In the genomic region with DNA sequence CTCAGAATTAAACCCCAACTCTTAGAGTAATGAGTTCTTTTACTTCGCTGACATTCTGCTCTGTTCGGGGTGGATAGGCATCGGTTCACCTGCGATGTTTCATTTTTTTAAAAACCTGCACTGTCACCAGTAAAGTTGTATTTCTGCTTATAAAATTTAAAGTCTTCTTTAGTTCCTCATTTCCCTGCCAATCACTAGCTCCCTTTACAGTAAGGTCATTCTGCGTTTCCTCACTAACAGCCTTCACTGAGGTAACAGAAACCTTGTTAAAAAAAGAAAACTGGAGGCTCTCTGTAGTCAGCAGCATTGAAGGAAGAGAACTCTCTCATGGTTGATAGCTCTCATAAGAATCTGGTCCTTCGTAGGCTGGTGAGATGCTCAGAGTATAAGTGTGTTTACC, we compare ENCODE assay signal across 21 mouse cellular contexts.
DNase-seq lines count a peak whose midpoint lies in the region; ATAC-seq and TF ChIP-seq lines count a peak whose summit lies in the region.
"Had no signal": no experiment of that assay in that cellular context is flagged by ENCODE, and none has a peak within 500 bp of the region (broad histone marks: within the 10 kb centered on the region; RNA-seq: fewer than 3 reads in every experiment).

No protein-coding gene starts in this region.

- ATAC-seq in frontal cortex, adult (ENCODE audit: low TSS enrichment), result peak; percentile 23; the same call in 1 of the 2 replicates
- ATAC-seq in megakaryocyte progenitor cell, adult 5-6 weeks (replicated peaks; ENCODE audit: poor library complexity), result peak; percentile 80
- ATAC-seq in CD4-positive, CD25-positive, alpha-beta regulatory T cell, adult 4 months, result no peak
- ATAC-seq: forebrain, embryonic 13.5 days; forebrain, postnatal 0 days; intestine, embryonic 15.5 days had no signal

- no peak for TF ChIP-seq CTCF in embryonic fibroblast, embryonic 13.5 days (IDR thresholded peaks at IDR 0.05; ENCODE audit: borderline replicate concordance, insufficient read depth, low read length)

- H3K4me1 ChIP-seq in embryonic fibroblast, embryonic 13.5 days (ENCODE audit: control insufficient read depth, insufficient read depth, low read length), result peaks cover 7% of the 10 kb centered on the region
- H3K4me1 ChIP-seq: embryonic facial prominence, embryonic 13.5 days; forebrain, embryonic 13.5 days; heart, embryonic 15.5 days; hindbrain, embryonic 10.5 days; intestine, embryonic 15.5 days had no signal

- no peak for TF ChIP-seq POLR2A in embryonic fibroblast, embryonic 13.5 days (IDR thresholded peaks at IDR 0.05; ENCODE audit: low read depth, low read length)

- DNase-seq in frontal cortex, adult 2 months (ENCODE audit: extremely low spot score in 1 of 2, low spot score in 1 of 2), result no peak
- DNase-seq in natural killer cell, adult 2 months (ENCODE audit: low spot score in 2 of 2), result no peak
- no peak for DNase-seq in testis, postnatal 14 days (ENCODE audit: low spot score)
- DNase-seq: adrenal gland, postnatal 10 days; cerebellum, adult 11 months; cerebellum, adult 9-10 months; cerebellum, postnatal 25 days; forebrain, postnatal 0 days; gastrocnemius, postnatal 10 days; heart, adult 2 months; heart, postnatal 14 days had no signal

- H3K4me3 ChIP-seq in embryonic fibroblast, embryonic 13.5 days (ENCODE audit: insufficient read depth, low read length), result no peak overlapping the region
- H3K4me3 ChIP-seq: embryonic facial prominence, embryonic 13.5 days; forebrain, embryonic 13.5 days; heart, adult 2 months; heart, embryonic 15.5 days; hindbrain, embryonic 10.5 days; intestine, embryonic 15.5 days had no signal

- peak overlapping the region; percentile 71; the same call in 1 of the 2 replicates for H3K27ac ChIP-seq in embryonic fibroblast, embryonic 13.5 days (ENCODE audit: insufficient read depth, low read length)
- H3K27ac ChIP-seq: embryonic facial prominence, embryonic 13.5 days; forebrain, embryonic 13.5 days; heart, adult 2 months; heart, embryonic 15.5 days; hindbrain, embryonic 10.5 days; hindbrain, embryonic 14.5 days; intestine, embryonic 15.5 days had no signal
